Mouse (Mus musculus): ENCODE results near the gene Bcl9l.
A peak's percentile ranks its signal among the peaks of the same experiment; 100 is the strongest.

Bcl9l gene

DNA sequence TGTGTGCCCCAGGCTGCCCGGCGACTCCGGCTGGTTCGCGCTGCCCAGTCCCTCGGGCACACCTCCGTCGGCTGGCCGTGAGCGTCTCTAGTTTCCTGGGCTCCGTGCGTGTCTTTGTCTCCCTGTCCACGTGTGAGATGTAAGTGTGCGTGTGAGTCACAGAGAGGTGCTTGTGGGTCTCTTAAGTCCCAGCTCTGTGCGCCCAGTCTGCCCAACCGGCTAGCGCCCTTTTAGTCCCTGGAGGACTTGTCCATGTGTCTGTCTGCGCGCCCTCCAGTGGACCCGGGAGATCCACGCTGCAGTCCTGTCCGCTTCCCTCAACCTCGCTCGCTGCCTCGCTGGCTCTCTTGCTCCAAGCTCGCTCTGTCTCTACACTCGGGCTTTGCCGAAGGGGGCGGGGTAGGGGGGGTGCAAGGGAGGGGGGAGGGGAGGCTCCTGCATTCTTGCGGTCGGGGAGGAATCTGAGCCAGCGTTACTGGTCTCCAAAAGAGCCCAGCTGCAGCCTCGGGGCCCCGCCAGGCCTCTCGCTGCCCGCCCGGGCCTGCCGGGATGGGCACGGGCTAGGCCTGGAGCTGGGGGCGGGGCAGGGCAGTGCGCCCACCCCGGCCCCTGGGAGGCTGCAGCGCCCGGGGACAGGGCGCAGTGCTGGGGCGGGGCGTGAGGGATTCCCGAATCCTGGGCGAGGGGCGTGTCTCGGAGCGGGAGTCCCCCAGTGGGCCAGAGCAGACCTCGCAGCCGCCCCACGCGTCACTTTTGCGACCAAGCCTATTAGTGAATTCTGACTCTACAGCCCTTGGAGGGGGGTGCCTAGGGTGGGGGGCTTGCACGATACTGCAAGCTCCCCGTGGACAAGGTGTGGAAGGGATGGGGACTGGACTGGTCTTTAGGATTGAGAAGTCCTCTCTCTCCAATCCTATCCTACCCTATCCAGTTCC is 16.1 kb downstream of the Bcl9l start:
- peak; percentile 54 for DNase-seq

DNA sequence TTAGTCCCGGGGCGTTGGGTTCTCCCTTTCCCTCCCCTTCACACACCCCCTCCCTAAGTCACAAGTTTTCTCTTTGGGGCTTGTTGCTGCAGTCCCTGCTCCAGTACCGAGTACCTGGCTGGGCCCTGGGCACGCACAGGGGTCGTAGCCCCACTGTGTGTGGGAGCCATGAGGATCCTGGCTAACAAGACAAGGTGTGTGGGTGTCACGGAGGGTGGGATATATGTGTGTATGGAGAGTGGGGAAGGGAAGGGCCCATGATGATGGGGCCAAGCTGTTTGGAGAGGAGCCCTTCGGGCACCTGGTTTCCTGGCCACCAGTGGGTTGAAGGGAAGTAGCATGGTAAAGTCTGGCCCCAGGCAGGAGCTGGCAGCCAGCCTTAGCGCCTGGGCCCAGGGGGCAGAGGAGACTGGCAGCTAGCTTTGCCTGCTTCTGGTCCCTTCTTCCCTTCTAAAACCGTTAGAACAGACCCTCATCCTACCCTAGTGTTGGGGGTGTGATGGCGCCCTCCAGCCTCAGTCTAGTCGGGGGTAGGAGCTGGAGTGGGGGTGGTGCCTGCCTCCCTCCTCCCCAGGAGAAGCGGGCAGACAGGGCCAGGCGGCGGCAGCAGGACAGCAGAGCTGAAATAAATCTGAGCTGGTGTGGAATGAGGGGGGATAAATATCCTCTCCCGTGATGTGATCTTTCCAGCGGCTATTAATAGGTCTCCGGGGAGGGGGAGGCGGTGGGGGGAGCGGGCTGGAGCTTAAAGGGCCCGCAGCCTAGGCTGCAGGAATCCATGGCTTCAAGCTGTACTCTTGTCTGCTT is 16.9 kb downstream of the Bcl9l start:
- DNase-seq = peak; percentile 67

DNA sequence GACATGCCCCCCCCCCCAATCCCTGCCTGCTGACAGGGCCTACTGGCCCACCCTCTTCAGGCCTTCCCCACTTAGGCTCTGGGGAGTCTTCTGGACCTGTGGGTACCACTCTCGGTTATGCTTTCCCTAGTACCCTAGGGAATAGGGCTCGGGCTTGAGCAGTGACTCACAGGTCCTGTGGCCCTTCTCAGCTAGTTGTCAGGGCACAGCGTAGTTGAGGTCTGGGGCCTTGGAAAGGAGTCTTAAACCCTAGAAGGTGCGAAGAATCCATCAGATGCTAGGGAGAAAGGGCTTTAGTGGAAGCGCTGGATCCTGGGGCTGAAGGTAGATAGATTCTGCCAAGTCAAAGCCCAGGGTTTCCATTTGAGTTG is 17.5 kb downstream of the Bcl9l start:
- DNase-seq = peak; percentile 28

DNA sequence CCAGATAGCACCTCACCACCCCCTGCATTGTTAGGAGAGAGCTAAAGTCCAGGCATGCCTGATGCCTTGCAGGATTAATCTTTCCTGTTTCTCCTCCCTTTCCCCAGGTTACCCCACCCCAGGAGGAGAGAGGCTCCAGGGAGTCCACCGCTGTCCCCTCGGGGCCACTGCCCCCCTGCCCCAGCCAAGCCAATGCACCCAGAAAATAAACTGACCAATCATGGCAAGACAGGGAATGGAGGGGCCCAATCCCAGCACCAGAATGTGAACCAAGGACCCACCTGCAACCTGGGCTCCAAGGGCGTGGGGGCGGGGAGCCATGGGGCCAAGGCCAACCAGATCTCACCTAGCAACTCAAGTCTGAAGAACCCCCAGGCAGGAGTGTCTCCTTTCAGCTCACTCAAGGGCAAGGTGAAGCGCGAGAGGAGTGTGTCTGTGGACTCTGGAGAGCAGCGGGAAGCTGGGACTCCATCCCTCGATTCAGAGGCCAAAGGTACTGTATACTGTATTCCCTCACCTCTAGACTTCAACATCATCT is 18.1 kb downstream of the Bcl9l start:
- DNase-seq = peak; percentile 34

DNA sequence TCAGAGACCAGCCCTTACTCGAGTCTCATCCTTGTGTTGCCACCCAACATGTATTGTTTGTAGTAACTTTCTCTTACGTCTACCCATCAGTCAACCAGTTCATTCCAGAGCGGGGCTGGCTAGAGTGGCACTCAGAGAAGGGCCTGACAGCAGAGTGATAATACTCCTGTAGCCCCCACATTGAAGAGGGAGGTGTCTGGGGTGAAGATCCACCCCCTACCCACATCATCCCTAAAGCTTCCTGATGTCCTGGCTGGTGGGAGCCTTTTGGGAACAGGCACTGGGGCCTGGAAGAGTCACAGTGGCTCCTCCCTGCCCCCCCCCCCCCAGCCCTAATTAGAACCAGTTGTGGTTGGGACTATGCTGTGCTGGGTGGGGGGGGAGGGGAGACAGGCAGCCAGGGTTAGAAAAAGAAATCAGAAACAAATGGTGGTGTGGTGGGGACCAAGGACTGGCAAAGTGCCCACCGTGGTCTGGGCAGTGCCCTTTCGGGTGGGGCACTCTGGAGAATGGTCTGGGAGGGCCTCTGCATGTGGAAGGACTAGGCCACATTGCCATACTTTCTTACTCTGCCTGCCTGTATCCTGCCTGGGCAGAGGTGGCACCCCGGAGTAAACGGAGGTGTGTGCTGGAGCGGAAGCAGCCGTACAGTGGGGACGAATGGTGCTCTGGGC is 18.7 kb downstream of the Bcl9l start:
- DNase-seq = no peak

GRCm38 (mm10) chr9:44502006-44502405 is 19.4 kb downstream of the Bcl9l start:
- DNase-seq = peak; percentile 87

DNA sequence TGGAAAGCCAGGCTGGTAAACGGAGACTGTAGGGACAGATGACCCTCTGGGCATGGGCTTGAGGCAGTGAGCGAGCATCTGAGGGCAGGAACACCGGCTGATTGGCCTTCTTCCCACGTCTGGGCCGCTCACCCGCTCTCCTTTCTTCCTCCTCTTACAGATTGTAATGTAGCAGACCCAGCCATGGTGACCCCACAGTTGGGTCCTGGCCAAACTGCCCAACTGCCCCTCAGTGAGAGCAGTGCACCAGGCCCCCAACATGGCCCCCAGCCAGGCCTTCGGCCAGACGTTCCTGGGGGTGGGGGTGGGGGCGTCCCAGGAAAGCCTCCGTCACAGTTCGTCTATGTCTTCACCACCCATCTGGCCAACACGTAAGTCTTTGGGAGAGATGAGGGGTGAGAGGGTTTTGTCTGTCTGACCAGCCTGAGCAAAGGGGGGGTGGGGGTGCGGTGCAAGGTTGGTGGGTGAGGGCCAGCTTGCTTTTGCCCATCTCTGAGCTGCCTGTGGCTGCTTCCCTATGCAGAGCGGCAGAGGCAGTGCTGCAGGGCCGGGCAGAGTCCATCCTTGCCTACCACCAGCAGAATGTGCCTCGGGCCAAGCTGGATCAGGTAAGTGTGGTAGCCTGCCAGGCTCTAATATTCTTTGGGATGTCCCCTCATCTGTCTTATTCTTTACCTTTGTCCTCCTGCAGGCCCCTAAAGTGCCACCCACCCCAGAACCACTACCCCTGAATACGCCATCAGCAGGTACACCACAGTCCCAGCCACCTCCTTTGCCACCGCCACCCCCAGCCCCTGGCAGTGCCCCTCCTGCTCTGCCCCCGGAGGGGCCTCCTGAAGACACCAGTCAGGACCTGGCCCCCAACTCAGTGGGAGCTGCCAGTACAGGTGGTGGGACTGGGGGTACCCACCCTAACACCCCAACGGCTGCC is 22.5 kb downstream of the Bcl9l start:
- peak; percentile 38 for DNase-seq

DNA sequence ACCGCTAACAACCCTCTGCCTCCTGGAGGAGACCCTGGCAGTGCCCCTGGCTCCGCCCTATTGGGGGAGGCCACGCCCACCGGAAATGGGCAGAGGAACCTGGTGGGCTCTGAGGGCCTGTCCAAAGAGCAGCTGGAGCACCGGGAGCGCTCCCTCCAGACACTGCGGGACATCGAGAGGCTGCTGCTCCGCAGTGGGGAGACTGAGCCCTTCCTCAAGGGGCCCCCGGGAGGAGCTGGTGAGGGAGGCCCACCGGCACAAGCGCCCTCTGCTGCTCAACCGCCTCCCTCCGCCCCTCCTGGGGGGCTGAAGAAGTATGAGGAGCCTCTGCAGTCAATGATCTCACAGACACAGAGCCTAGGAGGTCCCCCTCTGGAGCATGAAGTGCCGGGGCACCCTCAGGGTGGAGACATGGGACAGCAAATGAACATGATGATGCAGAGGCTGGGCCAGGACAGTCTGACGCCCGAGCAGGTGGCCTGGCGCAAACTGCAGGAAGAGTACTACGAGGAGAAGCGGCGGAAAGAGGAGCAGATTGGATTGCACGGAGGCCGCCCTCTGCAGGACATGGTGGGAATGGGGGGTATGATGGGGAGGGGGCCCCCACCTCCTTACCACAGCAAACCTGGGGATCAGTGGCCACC is 23.3 kb downstream of the Bcl9l start:
- DNase-seq = peak; percentile 39

DNA sequence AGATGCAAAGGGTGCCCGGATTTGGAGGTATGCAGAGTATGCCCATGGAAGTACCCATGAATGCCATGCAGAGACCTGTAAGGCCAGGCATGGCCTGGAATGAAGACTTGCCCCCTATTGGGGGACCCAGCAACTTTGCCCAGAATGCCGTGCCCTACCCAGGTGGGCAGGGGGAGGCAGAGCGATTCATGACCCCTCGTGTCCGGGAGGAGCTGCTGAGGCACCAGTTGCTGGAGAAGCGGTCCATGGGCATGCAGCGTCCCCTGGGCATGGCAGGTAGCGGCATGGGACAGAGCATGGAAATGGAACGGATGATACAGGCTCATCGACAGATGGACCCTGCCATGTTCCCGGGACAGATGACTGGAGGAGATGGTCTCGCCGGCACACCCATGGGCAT is 23.9 kb downstream of the Bcl9l start:
- DNase-seq = peak; percentile 19

DNA sequence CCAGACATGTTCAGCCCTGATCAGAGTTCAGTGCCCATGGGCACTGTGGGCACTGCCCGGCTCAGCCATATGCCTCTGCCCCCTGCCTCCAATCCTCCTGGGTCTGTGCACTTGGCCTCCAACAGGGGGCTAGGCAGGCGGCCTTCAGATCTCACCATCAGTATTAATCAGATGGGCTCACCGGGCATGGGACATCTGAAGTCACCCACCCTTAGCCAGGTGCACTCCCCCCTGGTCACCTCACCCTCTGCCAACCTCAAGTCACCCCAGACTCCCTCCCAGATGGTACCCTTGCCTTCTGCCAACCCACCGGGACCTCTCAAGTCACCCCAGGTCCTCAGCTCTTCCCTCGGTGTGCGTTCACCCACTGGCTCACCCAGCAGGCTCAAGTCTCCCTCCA is 24.7 kb downstream of the Bcl9l start:
- DNase-seq = peak; percentile 16

DNA sequence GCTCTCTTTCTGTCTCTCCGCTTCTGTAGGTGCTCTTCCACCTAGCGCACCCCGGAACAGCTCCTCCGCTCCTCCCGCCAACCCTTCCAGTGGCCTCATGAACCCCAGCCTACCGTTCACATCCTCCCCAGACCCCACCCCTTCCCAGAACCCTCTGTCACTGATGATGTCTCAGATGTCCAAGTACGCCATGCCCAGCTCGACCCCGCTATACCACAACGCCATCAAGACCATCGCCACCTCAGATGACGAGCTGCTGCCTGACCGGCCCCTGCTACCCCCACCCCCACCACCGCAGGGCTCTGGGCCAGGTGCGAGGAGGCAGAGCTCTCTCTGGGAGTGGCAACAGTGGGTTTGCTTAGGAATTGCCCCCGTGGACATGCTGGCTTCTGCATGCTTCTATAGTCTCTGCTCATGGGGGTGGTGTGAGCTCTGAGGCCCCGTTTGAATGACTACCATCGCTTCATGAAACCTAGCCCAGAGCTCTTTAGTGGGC is 25.5 kb downstream of the Bcl9l start:
- peak; percentile 25 for DNase-seq

GRCm38 (mm10) chr9:44508721-44509486 is 26.3 kb downstream of the Bcl9l start:
- peak; percentile 36 for DNase-seq

- DNase-seq = peak; percentile 88
Measured at GRCm38 (mm10) chr9:44509487-44510354, 27.1 kb downstream of the Bcl9l start.

GRCm38 (mm10) chr9:44510355-44510871 is 27.8 kb downstream of the Bcl9l start:
- DNase-seq = peak; percentile 26

GRCm38 (mm10) chr9:44510872-44511601 is 28.4 kb downstream of the Bcl9l start:
- peak; percentile 54 for DNase-seq

DNA sequence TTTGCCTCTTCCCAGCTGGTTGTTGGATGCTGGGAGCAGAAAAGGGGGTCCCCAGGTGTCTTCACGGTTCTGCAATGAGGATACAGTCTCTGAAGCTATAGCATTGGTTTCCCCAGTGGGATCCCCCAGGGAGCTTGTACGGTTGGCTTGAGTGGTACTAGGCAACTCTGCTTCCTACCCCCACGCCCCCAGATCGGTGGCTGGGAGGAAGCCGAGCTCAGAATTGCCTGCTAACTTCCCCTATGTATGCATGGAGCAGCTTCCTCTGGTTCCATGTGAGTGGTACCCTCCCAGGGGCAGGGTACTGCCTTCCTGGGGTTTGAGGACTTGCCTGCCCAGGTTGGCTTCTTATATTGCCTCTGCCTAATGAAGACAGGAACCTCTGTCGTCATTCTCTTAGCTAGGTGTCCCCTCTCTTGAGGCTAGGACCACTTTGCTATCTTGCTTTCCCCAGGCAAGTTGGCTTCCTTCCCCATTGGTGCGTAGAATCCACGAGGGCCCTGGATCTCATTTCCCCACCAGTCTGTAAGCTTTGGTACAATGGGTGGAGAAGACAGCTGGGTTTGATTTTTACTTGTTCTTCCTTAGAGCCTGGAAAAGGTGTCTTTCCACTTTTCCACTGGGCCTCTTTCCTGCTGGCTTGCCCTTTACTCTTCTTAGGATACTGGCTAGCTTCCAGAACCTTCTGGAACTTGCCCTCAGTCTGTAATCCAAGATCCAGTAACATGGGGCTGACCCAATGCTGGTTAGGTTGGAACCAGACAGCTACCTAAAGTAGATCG is 29.5 kb downstream of the Bcl9l start:
- DNase-seq = peak; percentile 17

GRCm38 (mm10) chr9:44512717-44513003 is 30.0 kb downstream of the Bcl9l start:
- no peak for DNase-seq

- DNase-seq = no peak
Measured at GRCm38 (mm10) chr9:44513121-44513520, 30.5 kb downstream of the Bcl9l start.

Measured in cerebellum, adult 11 months (tissue).